Mouse (Mus musculus) heart, adult 2 months (tissue): ENCODE measurements around the gene St6galnac6.

Experiments
- EP300 ChIP-seq: fragments of 200-500 bp; IDR thresholded peaks from 2 replicates; pipeline ENCODE4 v1.6.1; 2011; ENCODE audit warnings: low read depth, low read length, control low read depth; ENCODE audit not compliant: insufficient read depth
- POLR2A ChIP-seq: fragments of 200-500 bp; IDR thresholded peaks from 2 replicates; pipeline ENCODE4 v1.6.1; 2011; ENCODE audit warnings: mild to moderate bottlenecking, low read depth, low read length, control low read depth; ENCODE audit not compliant: insufficient read depth

GRCm38 (mm10) chr2:32625873-32626694, 26.6 kb downstream of the St6galnac6 start:
- TF ChIP-seq POLR2A (peak; percentile 42; the same call in 1 of the 2 replicates), EP300 (0 out of 2 replicates have a peak, but pooled peaks have one; percentile 16)
